Mouse (Mus musculus): Measurements from ENCODE around the gene Tenm2.

GRCm38 (mm10) chr11:36488666-36489065 lies 747.1 kb downstream of the Tenm2 start:
- TF ChIP-seq CTCF (IDR thresholded peaks at IDR 0.05; ENCODE audit: low read depth) (no peak), EP300 (IDR thresholded peaks at IDR 0.05; ENCODE audit: low read depth) (no peak)
